ENCODE assay signal across 7 mouse cellular contexts in the genomic region with DNA sequence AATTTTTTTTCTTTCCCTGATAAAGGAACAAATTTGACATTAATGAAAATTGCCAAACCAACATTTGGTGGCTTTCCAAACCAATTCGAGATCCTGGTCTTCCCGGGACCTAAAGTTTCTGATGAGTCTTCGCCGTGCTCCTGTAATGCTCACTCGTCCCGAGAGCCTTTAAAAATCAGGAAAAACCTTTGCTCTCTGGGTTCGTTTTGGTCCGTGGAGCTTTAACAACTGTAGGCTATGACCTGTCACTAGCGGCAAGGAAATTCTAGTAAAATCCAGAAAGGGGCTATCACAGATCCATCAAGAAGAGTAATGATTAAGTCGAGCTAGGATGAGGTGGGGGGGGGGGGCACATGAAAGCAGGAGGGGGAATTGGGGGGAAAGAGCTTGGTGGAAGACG. TPM values are rescaled to one million over a fixed set of nuclear protein-coding genes. Genes with fewer than 3 reads are reported as not detected.
DNase-seq lines count a peak whose midpoint lies in the region; ATAC-seq and TF ChIP-seq lines count a peak whose summit lies in the region.

No protein-coding gene starts in this region.

- TF ChIP-seq EP300 in stomach, postnatal 0 days (optimal IDR thresholded peaks at IDR 0.05): no peak

- DNase-seq in spleen, adult 2 months (ENCODE audit: low read depth in 1 of 2, low spot score in 2 of 2): no peak
- no peak for DNase-seq in spleen, postnatal 36 days (ENCODE audit: low spot score in 2 of 2)
- DNase-seq in forebrain, embryonic 14.5 days (ENCODE audit: low spot score): peak; percentile 4
- DNase-seq in limb, embryonic 14.5 days (ENCODE audit: low spot score): no peak
- no peak for DNase-seq in stomach, postnatal 0 days (ENCODE audit: low spot score)
- no peak for DNase-seq in left cerebral cortex, adult 9 months (ENCODE audit: low spot score in 2 of 2)
- no peak for DNase-seq in thymus, postnatal 10 days (ENCODE audit: low spot score in 2 of 2)

- TF ChIP-seq CTCF in spleen, adult 2 months (IDR thresholded peaks at IDR 0.05; ENCODE audit: extremely low read depth, insufficient read depth, insufficient read length, insufficient replicate concordance): no peak
- no peak for TF ChIP-seq CTCF in stomach, postnatal 0 days (IDR thresholded peaks at IDR 0.05; ENCODE audit: low read depth)

- H3K36me3 ChIP-seq in spleen, adult 2 months (ENCODE audit: control insufficient read depth, insufficient read depth, low read length): peaks cover 23% of the 10 kb centered on the region
- peaks cover 38% of the 10 kb centered on the region for H3K36me3 ChIP-seq in forebrain, embryonic 14.5 days (ENCODE audit: control insufficient read depth, insufficient read depth, low read length)
- H3K36me3 ChIP-seq in limb, embryonic 14.5 days (ENCODE audit: control insufficient read depth, insufficient read depth, low read length): peaks cover 39% of the 10 kb centered on the region
- peaks cover 18% of the 10 kb centered on the region for H3K36me3 ChIP-seq in stomach, postnatal 0 days (ENCODE audit: control insufficient read depth, insufficient read depth, low read length)

- peak overlapping the region; percentile 54 for H3K4me2 ChIP-seq in forebrain, embryonic 14.5 days (ENCODE audit: low read length)
- peak overlapping the region; percentile 56 for H3K4me2 ChIP-seq in limb, embryonic 14.5 days (replicated peaks; ENCODE audit: low read depth, low read length, severe bottlenecking)
- H3K4me2 ChIP-seq in stomach, postnatal 0 days (replicated peaks; ENCODE audit: low read depth): peak overlapping the region; percentile 67

- H3K27me3 ChIP-seq in spleen, adult 2 months (ENCODE audit: control insufficient read depth, insufficient read depth, low read length): no peaks in the 10 kb centered on the region
- H3K27me3 ChIP-seq in forebrain, embryonic 14.5 days (replicated peaks; ENCODE audit: control insufficient read depth, insufficient read depth, low read length): no peaks in the 10 kb centered on the region
- no peaks in the 10 kb centered on the region for H3K27me3 ChIP-seq in limb, embryonic 14.5 days (ENCODE audit: control insufficient read depth, insufficient read depth, low read length)
- no peaks in the 10 kb centered on the region for H3K27me3 ChIP-seq in stomach, postnatal 0 days (ENCODE audit: control insufficient read depth, insufficient read depth, low read length)

- H3K9me3 ChIP-seq in forebrain, embryonic 14.5 days (replicated peaks; ENCODE audit: control insufficient read depth, low read length): no peaks in the 10 kb centered on the region
- no peaks in the 10 kb centered on the region for H3K9me3 ChIP-seq in limb, embryonic 14.5 days (ENCODE audit: control insufficient read depth, low read length)
- H3K9me3 ChIP-seq in stomach, postnatal 0 days (ENCODE audit: control insufficient read depth, low read length): no peaks in the 10 kb centered on the region

- 3% methylated on average over 11 of the region's 11 CpGs for WGBS in spleen, adult 2 months
- WGBS in forebrain, embryonic 14.5 days: 4% methylated on average over 11 of the region's 11 CpGs
- 2% methylated on average over 11 of the region's 11 CpGs for WGBS in limb, embryonic 14.5 days
- WGBS in stomach, postnatal 0 days: 1% methylated on average over 11 of the region's 11 CpGs

- H3K9ac ChIP-seq in forebrain, embryonic 14.5 days (ENCODE audit: low read length): peak overlapping the region; percentile 78
- H3K9ac ChIP-seq in limb, embryonic 14.5 days (ENCODE audit: low read depth, low read length, severe bottlenecking): peak overlapping the region; percentile 74
- peak overlapping the region; percentile 73 for H3K9ac ChIP-seq in stomach, postnatal 0 days (ENCODE audit: low read length)

- no peaks in the 10 kb centered on the region; the same call in 1 of the 2 replicates for H3K4me1 ChIP-seq in spleen, adult 2 months (ENCODE audit: control insufficient read depth, insufficient read depth, insufficient read length)
- no peaks in the 10 kb centered on the region for H3K4me1 ChIP-seq in forebrain, embryonic 14.5 days (ENCODE audit: control insufficient read depth, insufficient read depth, low read length)
- H3K4me1 ChIP-seq in limb, embryonic 14.5 days (ENCODE audit: control insufficient read depth, insufficient read depth, low read length): peaks cover 5% of the 10 kb centered on the region; the same call in 1 of the 2 replicates
- no peaks in the 10 kb centered on the region for H3K4me1 ChIP-seq in stomach, postnatal 0 days (replicated peaks; ENCODE audit: control insufficient read depth, insufficient read depth)

- H3K4me3 ChIP-seq in spleen, adult 2 months (ENCODE audit: extremely low read depth, insufficient read depth, insufficient read length): peak overlapping the region; percentile 74
- H3K4me3 ChIP-seq in forebrain, embryonic 14.5 days (ENCODE audit: low read depth, low read length): peak overlapping the region; percentile 62
- H3K4me3 ChIP-seq in limb, embryonic 14.5 days (replicated peaks; ENCODE audit: low read length): peak overlapping the region; percentile 71
- peak overlapping the region; percentile 70 for H3K4me3 ChIP-seq in stomach, postnatal 0 days (ENCODE audit: low read depth, low read length)

- ATAC-seq in forebrain, embryonic 14.5 days: no peak
- ATAC-seq in limb, embryonic 14.5 days (ENCODE audit: low FRiP score, low read depth): peak; percentile 1; the same call in 1 of the 2 replicates
- peak; percentile 3; the same call in 1 of the 2 replicates for ATAC-seq in stomach, postnatal 0 days (ENCODE audit: low FRiP score, low TSS enrichment)

- H3K27ac ChIP-seq in spleen, adult 2 months (ENCODE audit: insufficient read depth, low read length): peak overlapping the region; percentile 58
- H3K27ac ChIP-seq in forebrain, embryonic 14.5 days (ENCODE audit: low read depth, low read length): peak overlapping the region; percentile 84
- peak overlapping the region; percentile 92 for H3K27ac ChIP-seq in limb, embryonic 14.5 days (replicated peaks; ENCODE audit: low read depth, low read length)
- peak overlapping the region; percentile 92 for H3K27ac ChIP-seq in stomach, postnatal 0 days (replicated peaks)

- TF ChIP-seq POLR2A in spleen, adult 2 months (IDR thresholded peaks at IDR 0.05; ENCODE audit: low read depth, low read length): no peak
- TF ChIP-seq POLR2A in limb, embryonic 14.5 days (IDR thresholded peaks at IDR 0.05; ENCODE audit: borderline replicate concordance, extremely low read depth, insufficient read depth, insufficient read length): no peak

RNA-seq across cellular contexts. Expression of a gene that starts 0.6 kb away (rescaled TPM):
- polyA plus RNA-seq in spleen, adult 2 months (2012; rRNA removed): 13.7 and 14.0 TPM in 2 replicates
- 108 and 110 TPM in 2 replicates for polyA plus RNA-seq in forebrain, embryonic 14.5 days (2014; fragmentation: Nextera tagmentation; extraction: Ambion mirVana)
- polyA plus RNA-seq in limb, embryonic 14.5 days (2012; rRNA removed): 69.8 and 101 TPM in 2 replicates
- polyA plus RNA-seq in limb, embryonic 14.5 days (2014; fragmentation: Nextera tagmentation; extraction: Ambion mirVana): 126 and 131 TPM in 2 replicates
- 93.7 and 95.0 TPM in 2 replicates for polyA plus RNA-seq in stomach, postnatal 0 days (2015; fragmentation: Nextera tagmentation; extraction: Ambion mirVana)

RNA-seq across cellular contexts. Expression of a gene that starts 9.4 kb away (rescaled TPM):
- polyA plus RNA-seq in spleen, adult 2 months (2012; rRNA removed): 37.3 and 73.8 TPM in 2 replicates
- polyA plus RNA-seq in forebrain, embryonic 14.5 days (2014; fragmentation: Nextera tagmentation; extraction: Ambion mirVana): 63.9 and 89.9 TPM in 2 replicates
- 85.4 and 110 TPM in 2 replicates for polyA plus RNA-seq in limb, embryonic 14.5 days (2012; rRNA removed)
- polyA plus RNA-seq in limb, embryonic 14.5 days (2014; fragmentation: Nextera tagmentation; extraction: Ambion mirVana): 82.7 and 106 TPM in 2 replicates
- 113 and 117 TPM in 2 replicates for polyA plus RNA-seq in stomach, postnatal 0 days (2015; fragmentation: Nextera tagmentation; extraction: Ambion mirVana)

RNA-seq across cellular contexts. Expression of a gene that starts 18.4 kb away (rescaled TPM):
- 0.08 and 0.20 TPM in 2 replicates for polyA plus RNA-seq in spleen, adult 2 months (2012; rRNA removed)
- polyA plus RNA-seq in forebrain, embryonic 14.5 days (2014; fragmentation: Nextera tagmentation; extraction: Ambion mirVana): 0.22 TPM in 1 of 2 replicates, not detected in the other
- polyA plus RNA-seq in limb, embryonic 14.5 days (2012; rRNA removed): 0.20 and 0.30 TPM in 2 replicates
- 0.19 and 0.57 TPM in 2 replicates for polyA plus RNA-seq in limb, embryonic 14.5 days (2014; fragmentation: Nextera tagmentation; extraction: Ambion mirVana)
- 0.50 TPM in 2 replicates for polyA plus RNA-seq in stomach, postnatal 0 days (2015; fragmentation: Nextera tagmentation; extraction: Ambion mirVana)

RNA-seq across cellular contexts. Expression of a gene that starts 29.9 kb away (rescaled TPM):
- 55.6 and 62.8 TPM in 2 replicates for polyA plus RNA-seq in spleen, adult 2 months (2012; rRNA removed)
- polyA plus RNA-seq in forebrain, embryonic 14.5 days (2014; fragmentation: Nextera tagmentation; extraction: Ambion mirVana): 54.1 and 57.5 TPM in 2 replicates
- 67.3 and 68.2 TPM in 2 replicates for polyA plus RNA-seq in limb, embryonic 14.5 days (2012; rRNA removed)
- 64.0 and 69.3 TPM in 2 replicates for polyA plus RNA-seq in limb, embryonic 14.5 days (2014; fragmentation: Nextera tagmentation; extraction: Ambion mirVana)
- polyA plus RNA-seq in stomach, postnatal 0 days (2015; fragmentation: Nextera tagmentation; extraction: Ambion mirVana): 39.0 and 39.9 TPM in 2 replicates

RNA-seq across cellular contexts. Expression of a gene that starts 52.9 kb away (rescaled TPM):
- polyA plus RNA-seq in spleen, adult 2 months (2012; rRNA removed): 6.4 and 8.1 TPM in 2 replicates
- 0.58 and 0.79 TPM in 2 replicates for polyA plus RNA-seq in forebrain, embryonic 14.5 days (2014; fragmentation: Nextera tagmentation; extraction: Ambion mirVana)
- polyA plus RNA-seq in limb, embryonic 14.5 days (2012; rRNA removed): 0.77 and 1.1 TPM in 2 replicates
- 0.46 and 0.78 TPM in 2 replicates for polyA plus RNA-seq in limb, embryonic 14.5 days (2014; fragmentation: Nextera tagmentation; extraction: Ambion mirVana)
- 2.1 and 3.1 TPM in 2 replicates for polyA plus RNA-seq in stomach, postnatal 0 days (2015; fragmentation: Nextera tagmentation; extraction: Ambion mirVana)
